Mouse (Mus musculus) neural tube, embryonic 13.5 days (tissue): ENCODE measurements around the gene Cdk6. TPM values are rescaled to one million over a fixed set of nuclear protein-coding genes. Genes with fewer than 3 reads are reported as not detected.

Experiments used
- ATAC-seq: fragments of 200-750 bp; cut with Nextera tagmentation; 2 replicates; pipeline ENCODE4 v1.8.0; 2017; ENCODE audit warnings: low read depth, mild to moderate bottlenecking, moderate TSS enrichment, moderate library complexity
- H3K27ac ChIP-seq: fragments of 300-500 bp; sonication (generic); replicated peaks from 2 replicates; pipeline ENCODE4 v1.5.1; 2015; ENCODE audit warnings: moderate library complexity, mild to moderate bottlenecking, inconsistent platforms
- H3K27me3 ChIP-seq: fragments of 300-500 bp; sonication (generic); 2 replicates; pipeline ENCODE4 v1.6.1; 2015; ENCODE audit warnings: mild to moderate bottlenecking, inconsistent platforms
- H3K36me3 ChIP-seq: fragments of 300-500 bp; sonication (generic); 2 replicates; pipeline ENCODE4 v1.6.1; 2015; ENCODE audit warnings: mild to moderate bottlenecking, inconsistent platforms
- H3K4me1 ChIP-seq: fragments of 300-500 bp; sonication (generic); replicated peaks from 2 replicates; pipeline ENCODE4 v1.6.1; 2015; ENCODE audit warnings: inconsistent platforms
- H3K4me2 ChIP-seq: fragments of 300-500 bp; sonication (generic); 2 replicates; pipeline ENCODE4 v1.6.1; 2015; ENCODE audit warnings: inconsistent platforms, mild to moderate bottlenecking, moderate library complexity
- H3K4me3 ChIP-seq: fragments of 300-500 bp; sonication (generic); 2 replicates; pipeline ENCODE4 v1.5.1; 2015; ENCODE audit warnings: mild to moderate bottlenecking, inconsistent platforms
- H3K9ac ChIP-seq: fragments of 300-500 bp; sonication (generic); 2 replicates; pipeline ENCODE4 v1.6.1; 2015; ENCODE audit warnings: moderate library complexity, mild to moderate bottlenecking, inconsistent platforms
- H3K9me3 ChIP-seq: fragments of 300-500 bp; sonication (generic); 2 replicates; pipeline ENCODE4 v1.6.1; 2016; ENCODE audit warnings: inconsistent platforms
- WGBS: fragments of 180-500 bp; shearing (Covaris S2); methylation state at CpG from one replicate; pipeline ENCODE4 v1.1.7; 2015; 5-methylcytosine and 5-hydroxymethylcytosine counted together
- polyA plus RNA-seq: library from polyadenylated mRNA; unstranded; fragments of >200 nt; fragmentation: Nextera tagmentation; extraction: Ambion mirVana; gene quantifications from 2 replicates; pipeline ENCODE4 v1.2.1, GENCODE M21; 2015

Cdk6 gene
- polyA plus RNA-seq, 1 experiment from 2014 or later = 16.4 TPM

DNA sequence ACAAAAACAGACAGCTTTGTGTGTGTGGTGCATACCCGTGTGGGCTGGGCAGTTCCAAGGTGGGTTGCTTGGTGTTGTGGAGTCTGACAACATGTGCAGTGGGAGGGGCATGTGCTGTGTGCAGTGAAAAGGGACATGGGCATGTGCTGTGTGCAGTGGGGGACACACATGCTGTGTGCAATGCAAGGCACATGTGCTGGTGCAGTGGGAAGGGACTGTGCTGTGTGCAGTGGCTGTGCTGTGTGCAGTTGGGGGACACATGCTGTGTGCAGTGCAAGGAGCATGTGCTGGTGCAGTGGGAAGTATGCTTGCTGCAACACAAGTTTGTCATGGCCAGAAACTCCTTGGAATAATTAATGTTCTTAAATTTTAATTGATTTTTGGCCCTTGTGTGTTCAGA lies 43.8 kb downstream of the Cdk6 start:
- H3K4me2 ChIP-seq = no peak overlapping the region
- H3K27ac ChIP-seq = no peak overlapping the region
- H3K4me1 ChIP-seq = peaks cover 13% of the 10 kb centered on the region
- H3K9ac ChIP-seq = no peak overlapping the region
- no peaks in the 10 kb centered on the region for H3K9me3 ChIP-seq
- ATAC-seq = no peak
- WGBS = 61% methylated on average over 1 of the region's 1 CpGs
- H3K36me3 ChIP-seq = no peaks in the 10 kb centered on the region
- H3K27me3 ChIP-seq = no peaks in the 10 kb centered on the region
- H3K4me3 ChIP-seq = no peak overlapping the region

DNA sequence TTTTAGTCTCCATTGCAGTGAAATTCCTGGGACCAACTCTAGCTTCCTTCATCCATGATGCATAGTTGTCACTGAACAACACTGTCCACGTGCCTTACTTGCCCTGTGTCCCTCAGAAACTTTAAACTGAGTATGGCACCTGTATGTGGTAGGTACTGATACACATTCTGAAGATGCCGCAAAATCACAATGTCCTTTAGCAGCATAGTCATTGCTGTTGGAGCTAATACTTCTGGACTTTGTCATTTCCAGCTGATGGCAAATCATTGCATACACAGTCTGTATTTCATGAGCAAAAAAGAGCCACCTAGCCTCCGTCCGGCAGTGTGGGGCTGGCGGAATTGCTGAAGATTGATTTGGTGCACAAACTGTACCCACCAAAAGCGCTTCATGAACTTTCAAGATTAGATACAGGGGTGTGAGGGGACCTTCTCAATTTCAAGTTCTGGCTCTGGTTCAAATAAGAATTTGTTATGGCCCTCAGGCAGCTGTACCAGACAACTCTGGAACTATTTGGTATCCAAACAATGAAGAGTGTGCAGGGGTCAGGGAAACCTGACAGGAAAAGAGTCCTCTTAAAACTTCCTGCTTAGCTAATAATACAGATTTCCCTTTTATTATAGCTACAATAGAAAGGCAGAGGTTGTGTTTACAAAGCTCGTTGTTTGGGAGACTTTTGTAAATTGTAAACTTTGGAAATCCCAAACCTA lies 44.9 kb downstream of the Cdk6 start:
- 66% methylated on average over 7 of the region's 7 CpGs for WGBS
- Histone ChIP-seq H3K4me3 (no peak overlapping the region), H3K4me2 (no peak overlapping the region), H3K36me3 (no peaks in the 10 kb centered on the region), H3K27me3 (no peaks in the 10 kb centered on the region), H3K4me1 (peaks cover 13% of the 10 kb centered on the region), H3K9ac (no peak overlapping the region), H3K9me3 (no peaks in the 10 kb centered on the region), H3K27ac (no peak overlapping the region)
- no peak for ATAC-seq

DNA sequence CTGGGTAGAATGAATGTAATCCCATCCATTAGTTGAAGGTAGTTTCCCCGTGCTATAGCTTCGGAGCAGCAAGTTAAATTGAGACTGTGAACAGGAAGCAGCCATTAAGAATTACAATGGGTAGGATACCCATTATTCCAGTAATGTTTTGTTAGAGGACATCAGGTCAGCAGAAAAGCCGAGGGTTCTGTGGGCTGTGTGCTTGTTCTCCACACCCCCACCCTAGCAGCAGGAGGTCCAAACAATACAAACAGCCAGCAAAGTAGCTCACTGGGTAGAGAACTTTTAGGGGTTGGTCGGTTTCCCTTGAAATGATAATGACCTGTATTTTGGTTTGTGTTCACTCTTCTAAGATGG lies 45.4 kb downstream of the Cdk6 start:
- H3K27ac ChIP-seq = no peak overlapping the region
- H3K9ac ChIP-seq = no peak overlapping the region
- no peak for ATAC-seq
- H3K4me3 ChIP-seq = no peak overlapping the region
- H3K36me3 ChIP-seq = no peaks in the 10 kb centered on the region
- WGBS = 4% methylated on average over 4 of the region's 4 CpGs
- no peak overlapping the region for H3K4me2 ChIP-seq
- no peaks in the 10 kb centered on the region for H3K27me3 ChIP-seq
- H3K4me1 ChIP-seq = peaks cover 13% of the 10 kb centered on the region
- no peaks in the 10 kb centered on the region for H3K9me3 ChIP-seq

DNA sequence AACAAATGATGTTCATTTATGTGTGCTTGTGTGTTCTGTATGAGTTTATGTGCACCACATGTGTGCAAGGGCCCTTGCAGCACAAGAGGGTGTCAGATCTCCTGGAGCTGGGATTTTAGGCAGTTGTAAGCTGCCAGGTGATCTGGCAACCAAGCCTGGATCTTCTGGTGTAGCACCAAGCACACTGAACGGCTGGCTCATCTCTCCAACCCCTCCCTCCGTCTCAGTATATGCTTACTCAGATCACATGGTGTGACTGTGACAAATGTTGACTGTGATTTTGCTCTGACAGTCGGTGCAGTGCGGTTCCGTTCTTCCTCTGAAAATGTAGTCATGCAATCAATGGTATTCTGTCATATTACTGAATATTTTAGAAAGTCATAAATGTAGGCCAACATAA lies 45.9 kb downstream of the Cdk6 start:
- no peak overlapping the region for H3K4me2 ChIP-seq
- H3K36me3 ChIP-seq = no peaks in the 10 kb centered on the region
- H3K27ac ChIP-seq = no peak overlapping the region
- H3K4me1 ChIP-seq = peaks cover 13% of the 10 kb centered on the region
- H3K27me3 ChIP-seq = no peaks in the 10 kb centered on the region
- whole genome bisulfite sequencing = 41% methylated on average over 5 of the region's 5 CpGs
- ATAC-seq = no peak
- no peak overlapping the region for H3K9ac ChIP-seq
- no peak overlapping the region for H3K4me3 ChIP-seq
- no peaks in the 10 kb centered on the region for H3K9me3 ChIP-seq

DNA sequence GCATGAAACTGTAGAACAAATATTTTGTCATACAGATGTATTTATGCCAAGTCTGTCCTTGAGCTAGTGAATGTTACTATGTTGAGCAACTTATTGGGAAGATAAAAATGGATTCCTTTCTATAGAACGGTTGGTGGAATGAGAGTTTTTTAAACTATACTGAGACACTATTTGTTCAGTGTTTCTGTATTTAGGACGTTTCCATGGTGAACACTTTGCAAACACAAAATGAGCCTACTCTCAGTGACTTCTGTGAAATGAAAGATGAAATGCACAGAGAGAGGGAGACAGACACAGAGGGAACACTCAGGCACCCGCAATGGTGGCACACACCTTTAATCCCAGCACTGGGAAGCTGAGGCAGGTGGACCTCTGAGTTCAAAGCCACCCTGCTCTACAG lies 51.6 kb downstream of the Cdk6 start:
- ATAC-seq = no peak
- Histone ChIP-seq H3K36me3 (no peaks in the 10 kb centered on the region), H3K4me2 (no peak overlapping the region), H3K9me3 (no peaks in the 10 kb centered on the region), H3K4me1 (peaks cover 12% of the 10 kb centered on the region), H3K9ac (no peak overlapping the region), H3K27ac (no peak overlapping the region), H3K4me3 (no peak overlapping the region), H3K27me3 (no peaks in the 10 kb centered on the region)
- 85% methylated on average over 3 of the region's 3 CpGs for WGBS

DNA sequence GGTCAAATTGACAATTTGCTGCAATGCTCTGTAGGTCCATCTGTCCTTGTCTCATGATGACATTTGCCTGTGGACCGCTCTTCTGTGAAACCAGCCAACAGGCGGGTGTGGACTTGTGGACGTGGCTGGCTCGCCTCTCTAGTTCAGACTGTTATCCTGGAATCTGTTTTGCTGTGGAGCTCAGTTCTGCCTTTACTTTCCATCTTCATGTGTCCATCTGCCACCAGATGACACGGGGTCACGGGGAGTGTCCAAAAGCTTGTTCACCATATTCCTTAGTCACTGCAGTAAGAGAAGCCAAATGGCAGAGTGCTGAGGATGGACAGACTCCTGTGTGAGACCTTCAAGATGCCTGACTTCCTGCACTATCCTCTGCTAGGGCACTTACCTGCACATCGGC lies 52.9 kb downstream of the Cdk6 start:
- Histone ChIP-seq H3K9ac (no peak overlapping the region), H3K27ac (no peak overlapping the region), H3K36me3 (no peaks in the 10 kb centered on the region), H3K9me3 (no peaks in the 10 kb centered on the region), H3K4me3 (no peak overlapping the region), H3K27me3 (no peaks in the 10 kb centered on the region), H3K4me1 (peaks cover 15% of the 10 kb centered on the region), H3K4me2 (no peak overlapping the region)
- 91% methylated on average over 7 of the region's 7 CpGs for WGBS
- no peak for ATAC-seq

DNA sequence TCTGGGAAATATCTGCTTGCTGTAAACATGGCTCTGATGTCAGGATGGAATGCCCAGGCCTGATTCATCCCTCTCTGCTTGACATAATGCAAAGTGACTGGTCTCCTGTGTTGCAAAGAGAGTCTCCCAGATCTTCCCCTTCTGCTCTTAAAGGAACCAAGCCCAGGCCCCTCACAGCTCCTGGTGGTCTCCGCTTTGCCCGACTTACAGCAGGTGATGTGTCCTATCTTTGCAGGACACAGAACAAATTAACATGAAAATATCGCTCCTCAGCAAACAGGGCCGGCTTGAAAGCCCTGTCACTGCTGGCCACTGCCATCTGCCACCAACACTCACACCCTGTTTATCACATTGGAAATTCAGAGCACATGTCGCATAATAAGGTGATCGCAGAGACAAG lies 53.7 kb downstream of the Cdk6 start:
- WGBS = 20% methylated on average over 6 of the region's 6 CpGs
- Histone ChIP-seq H3K27me3 (no peaks in the 10 kb centered on the region), H3K4me2 (no peak overlapping the region)

DNA sequence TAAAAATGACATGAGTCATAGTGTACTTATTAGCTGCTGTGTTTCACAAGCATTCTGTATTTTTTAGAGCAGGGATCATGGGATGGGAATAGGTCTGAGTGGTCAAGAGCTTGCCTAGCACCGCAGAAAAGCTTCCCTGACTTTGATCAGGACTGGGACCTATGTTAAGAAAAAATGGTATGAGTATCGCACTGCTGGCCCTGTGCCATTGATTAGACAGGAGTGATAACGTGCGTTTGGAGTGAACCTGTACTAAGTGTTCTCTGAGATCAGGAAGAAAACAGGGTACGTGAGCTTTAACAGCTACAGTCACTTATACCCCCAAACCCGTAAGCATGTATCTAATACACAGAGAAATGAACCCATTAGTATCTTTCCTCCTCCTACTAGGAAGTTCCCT lies 54.9 kb downstream of the Cdk6 start:
- Histone ChIP-seq H3K4me1 (peaks cover 28% of the 10 kb centered on the region), H3K9me3 (no peaks in the 10 kb centered on the region), H3K4me3 (no peak overlapping the region), H3K4me2 (no peak overlapping the region), H3K27me3 (no peaks in the 10 kb centered on the region), H3K27ac (no peak overlapping the region), H3K36me3 (no peaks in the 10 kb centered on the region), H3K9ac (no peak overlapping the region)
- WGBS = 93% methylated on average over 6 of the region's 6 CpGs
- ATAC-seq = no peak

More for the DNA sequence above, 53.7 kb downstream of the Cdk6 start:
- Histone ChIP-seq H3K9ac (no peak overlapping the region), H3K4me1 (peaks cover 24% of the 10 kb centered on the region), H3K9me3 (no peaks in the 10 kb centered on the region), H3K36me3 (no peaks in the 10 kb centered on the region), H3K4me3 (no peak overlapping the region), H3K27ac (no peak overlapping the region)
- ATAC-seq = 0 out of 2 replicates have a peak, but pooled peaks have one; percentile 51

DNA sequence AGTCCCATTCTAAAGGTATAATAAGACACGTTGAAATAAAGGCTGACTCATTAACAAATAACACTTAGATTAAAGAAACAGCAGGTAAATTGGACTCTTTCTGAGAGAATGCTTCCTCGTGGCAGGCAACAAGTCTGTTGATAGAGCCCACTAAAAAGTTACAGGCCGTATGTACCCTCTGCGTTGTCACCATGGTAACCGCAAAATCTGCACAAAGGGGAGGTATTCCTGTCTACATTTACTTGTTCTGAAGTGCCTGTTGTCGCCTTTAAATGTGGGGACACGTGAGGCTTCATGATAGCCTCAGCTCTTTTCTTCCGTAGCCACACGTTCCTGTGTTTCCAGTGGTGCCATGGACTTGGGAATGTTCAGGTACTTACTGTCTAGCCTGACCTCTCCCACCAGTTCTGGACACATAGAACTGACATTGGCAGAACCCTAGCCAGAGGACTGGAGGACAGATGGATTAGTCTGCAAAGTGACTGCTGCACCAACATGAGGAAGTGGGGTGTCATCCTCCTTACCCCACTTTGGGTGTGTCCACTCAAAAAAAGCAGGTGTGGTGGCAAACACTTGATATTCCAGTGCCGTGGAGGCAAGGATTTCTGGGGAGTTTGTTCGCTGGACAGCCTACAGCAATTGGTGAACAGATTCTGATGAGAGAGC lies 55.8 kb downstream of the Cdk6 start:
- no peak overlapping the region for H3K4me2 ChIP-seq
- H3K4me3 ChIP-seq = no peak overlapping the region
- ATAC-seq = no peak
- H3K36me3 ChIP-seq = no peaks in the 10 kb centered on the region
- peaks cover 28% of the 10 kb centered on the region for H3K4me1 ChIP-seq
- H3K27me3 ChIP-seq = no peaks in the 10 kb centered on the region
- WGBS = 77% methylated on average over 11 of the region's 11 CpGs
- no peaks in the 10 kb centered on the region for H3K9me3 ChIP-seq
- no peak overlapping the region for H3K27ac ChIP-seq
- H3K9ac ChIP-seq = no peak overlapping the region

DNA sequence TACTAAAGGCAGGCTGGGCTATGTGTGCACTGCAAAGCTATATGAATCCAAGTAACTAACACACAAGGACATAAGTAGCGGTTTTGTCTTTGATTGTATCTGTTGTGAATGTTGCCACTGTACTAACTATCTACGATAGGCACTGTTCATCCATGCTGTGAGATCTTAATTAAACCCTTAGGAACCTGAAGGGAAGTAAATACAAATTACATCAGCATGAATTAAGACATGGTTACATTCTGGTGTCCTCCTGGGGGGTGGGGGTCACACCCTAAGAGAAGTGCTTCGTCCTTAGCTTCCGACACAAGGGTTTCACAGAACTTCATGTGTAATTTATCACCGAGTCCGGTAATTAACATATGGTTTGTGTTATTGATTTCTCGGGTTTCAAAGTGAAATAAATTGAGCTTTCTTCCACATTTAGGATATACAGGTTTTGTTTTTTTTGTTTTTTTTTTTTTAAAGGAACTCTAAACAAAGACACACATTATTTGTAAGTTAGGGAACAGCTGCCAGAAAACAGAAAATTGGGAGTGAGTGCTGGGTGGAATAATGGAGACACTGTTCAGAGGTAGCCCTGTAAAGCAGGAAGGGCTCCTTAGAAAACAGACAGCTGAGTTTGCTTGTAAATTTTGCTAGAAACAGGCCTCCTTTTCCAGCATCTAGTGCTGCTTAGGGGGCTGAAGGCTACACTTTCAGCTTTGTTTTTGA lies 58.7 kb downstream of the Cdk6 start:
- peak; percentile 79 for ATAC-seq
- Histone ChIP-seq H3K9me3 (no peaks in the 10 kb centered on the region), H3K9ac (no peak overlapping the region), H3K4me1 (peaks cover 24% of the 10 kb centered on the region), H3K27me3 (no peaks in the 10 kb centered on the region), H3K4me3 (no peak overlapping the region), H3K4me2 (no peak overlapping the region), H3K27ac (no peak overlapping the region), H3K36me3 (no peaks in the 10 kb centered on the region)
- 15% methylated on average over 7 of the region's 7 CpGs for WGBS

DNA sequence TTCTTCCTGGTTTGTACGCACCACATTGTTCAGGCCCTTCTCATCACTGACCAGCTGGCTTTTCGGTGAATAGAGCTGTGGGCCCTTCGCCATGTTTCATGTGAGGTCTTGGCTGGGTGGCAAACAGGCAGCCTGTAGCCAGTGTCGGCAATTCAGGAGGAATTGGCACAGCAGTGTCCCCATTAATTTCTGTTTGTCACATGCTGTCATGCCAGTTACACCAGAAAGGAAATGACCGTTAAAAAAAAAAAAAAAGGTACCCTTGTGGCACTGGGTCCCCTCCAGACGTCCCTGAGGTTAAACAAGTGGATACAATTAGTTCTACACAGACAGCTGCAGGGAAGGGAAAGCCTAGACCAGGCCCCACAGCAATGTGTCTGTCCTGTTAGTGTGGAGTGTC lies 63.8 kb downstream of the Cdk6 start:
- H3K4me3 ChIP-seq = no peak overlapping the region
- no peaks in the 10 kb centered on the region for H3K27me3 ChIP-seq
- peak; percentile 43; the same call in 1 of the 2 replicates for ATAC-seq
- peak overlapping the region; percentile 13; the same call in 1 of the 2 replicates for H3K4me2 ChIP-seq
- no peak overlapping the region for H3K27ac ChIP-seq
- peaks cover 19% of the 10 kb centered on the region for H3K4me1 ChIP-seq
- 10% methylated on average over 6 of the region's 6 CpGs for WGBS
- no peaks in the 10 kb centered on the region for H3K9me3 ChIP-seq
- no peak overlapping the region for H3K9ac ChIP-seq
- H3K36me3 ChIP-seq = no peaks in the 10 kb centered on the region

DNA sequence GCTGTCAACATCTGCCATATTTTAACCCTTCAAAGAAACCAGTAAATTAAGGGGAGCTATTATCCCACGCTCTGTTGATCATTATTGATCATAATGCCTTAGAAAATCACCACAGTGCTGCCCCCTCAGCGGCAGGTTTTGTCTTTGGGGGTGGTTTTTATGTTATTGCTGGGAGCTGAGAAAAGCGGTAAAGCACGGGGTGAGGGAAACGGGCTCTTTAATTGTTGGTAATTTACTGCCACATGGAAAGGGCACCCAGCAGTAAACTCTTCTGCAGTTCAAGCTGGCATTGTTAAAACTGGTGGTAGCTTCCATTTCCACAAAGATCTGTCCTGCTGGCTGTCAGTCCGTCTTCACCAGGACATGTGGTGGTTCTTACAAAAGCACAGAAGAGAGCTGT lies 64.2 kb downstream of the Cdk6 start:
- Histone ChIP-seq H3K4me2 (peak overlapping the region; percentile 13; the same call in 1 of the 2 replicates), H3K4me1 (peaks cover 15% of the 10 kb centered on the region), H3K36me3 (no peaks in the 10 kb centered on the region), H3K27me3 (no peaks in the 10 kb centered on the region), H3K9me3 (no peaks in the 10 kb centered on the region), H3K9ac (no peak overlapping the region), H3K4me3 (no peak overlapping the region), H3K27ac (no peak overlapping the region)
- ATAC-seq = 0 out of 2 replicates have a peak, but pooled peaks have one; percentile 50
- 9% methylated on average over 6 of the region's 6 CpGs for WGBS
